Mouse (Mus musculus) brown adipose tissue, adult 24 weeks (tissue): ENCODE data around the gene Tmem44. TPM values are rescaled to one million over a fixed set of nuclear protein-coding genes. Genes with fewer than 3 reads are reported as not detected.

Source experiments
- H3K27ac ChIP-seq: fragments of 200-500 bp; replicated peaks from 2 replicates; pipeline ENCODE4 v1.5.1; 2012; ENCODE audit warnings: low read depth, mild to moderate bottlenecking, low read length
- H3K4me1 ChIP-seq: fragments of 200-500 bp; 2 replicates; pipeline ENCODE4 v1.6.1; 2012; ENCODE audit warnings: low read length, mixed read lengths; ENCODE audit not compliant: control insufficient read depth, insufficient read depth, insufficient read length
- H3K4me3 ChIP-seq: fragments of 200-500 bp; 2 replicates; pipeline ENCODE4 v1.5.1; 2012; ENCODE audit warnings: low read depth, mild to moderate bottlenecking, low read length, moderate library complexity; ENCODE audit not compliant: insufficient read depth
- polyA plus RNA-seq: library from polyadenylated mRNA; stranded (reverse); fragments of >200 nt; gene quantifications from 2 replicates; pipeline ENCODE4 v1.2.4, GENCODE M21; 2012; ENCODE audit not compliant: missing spikeins, insufficient read depth, insufficient read length

Gene Tmem44
- polyA plus RNA-seq, 1 experiment: 1.3 TPM

GRCm38 (mm10) chr16:30516993-30517392, 33.6 kb downstream of the Tmem44 start:
- no peak overlapping the region for H3K4me3 ChIP-seq
- H3K4me1 ChIP-seq: peaks cover 15% of the 10 kb centered on the region
- H3K27ac ChIP-seq: no peak overlapping the region

GRCm38 (mm10) chr16:30515418-30515817, 35.2 kb downstream of the Tmem44 start:
- no peak overlapping the region for H3K27ac ChIP-seq
- H3K4me3 ChIP-seq: no peak overlapping the region
- H3K4me1 ChIP-seq: peaks cover 22% of the 10 kb centered on the region

DNA sequence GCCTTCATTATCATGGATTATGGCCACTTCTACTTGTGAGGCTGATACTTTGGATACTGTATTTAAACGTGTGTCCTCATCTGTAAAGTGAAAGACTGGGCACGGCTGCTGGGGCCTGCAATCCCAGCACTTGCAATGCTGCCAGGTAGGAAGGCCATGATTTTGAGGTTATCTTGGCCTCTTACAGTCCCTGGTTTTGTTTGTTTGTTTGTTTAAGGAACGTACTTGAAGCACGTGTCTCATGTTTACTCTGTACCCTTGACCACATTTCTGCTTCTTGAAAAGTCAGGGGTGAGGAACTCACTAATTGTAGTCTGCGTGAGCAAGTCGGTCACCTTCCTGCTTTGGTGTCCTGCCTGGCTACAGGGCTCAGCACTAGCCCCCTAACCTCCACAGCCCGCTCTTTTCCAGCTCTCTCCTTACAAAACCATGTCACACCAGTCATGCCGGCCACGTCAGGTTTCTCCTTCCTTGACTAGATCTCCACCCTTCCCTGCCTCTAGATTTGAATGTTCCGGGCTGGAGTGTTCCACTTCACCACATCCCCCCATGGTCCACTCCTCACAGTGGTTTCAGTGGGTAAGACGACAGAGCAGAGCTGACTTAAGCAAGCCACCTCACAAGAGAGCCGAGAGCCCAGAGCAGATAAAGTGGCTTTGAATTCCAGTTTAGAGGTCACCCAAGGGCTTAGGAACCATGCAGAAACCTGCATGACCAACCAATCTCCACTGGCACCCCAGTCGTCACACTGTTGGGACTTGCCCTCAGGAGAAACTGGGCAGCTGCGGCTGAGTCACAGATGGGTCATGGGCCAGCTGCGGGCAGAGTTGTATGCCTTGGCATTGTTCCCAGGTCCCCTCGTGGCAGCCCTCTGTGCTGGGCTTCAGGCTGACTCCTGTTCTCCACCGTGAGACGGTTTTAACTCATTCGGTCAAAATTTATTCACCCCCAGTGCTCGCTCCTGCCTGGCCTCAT, 37.3 kb downstream of the Tmem44 start:
- H3K27ac ChIP-seq: peak overlapping the region; percentile 66
- peaks cover 22% of the 10 kb centered on the region for H3K4me1 ChIP-seq
- H3K4me3 ChIP-seq: no peak overlapping the region

DNA sequence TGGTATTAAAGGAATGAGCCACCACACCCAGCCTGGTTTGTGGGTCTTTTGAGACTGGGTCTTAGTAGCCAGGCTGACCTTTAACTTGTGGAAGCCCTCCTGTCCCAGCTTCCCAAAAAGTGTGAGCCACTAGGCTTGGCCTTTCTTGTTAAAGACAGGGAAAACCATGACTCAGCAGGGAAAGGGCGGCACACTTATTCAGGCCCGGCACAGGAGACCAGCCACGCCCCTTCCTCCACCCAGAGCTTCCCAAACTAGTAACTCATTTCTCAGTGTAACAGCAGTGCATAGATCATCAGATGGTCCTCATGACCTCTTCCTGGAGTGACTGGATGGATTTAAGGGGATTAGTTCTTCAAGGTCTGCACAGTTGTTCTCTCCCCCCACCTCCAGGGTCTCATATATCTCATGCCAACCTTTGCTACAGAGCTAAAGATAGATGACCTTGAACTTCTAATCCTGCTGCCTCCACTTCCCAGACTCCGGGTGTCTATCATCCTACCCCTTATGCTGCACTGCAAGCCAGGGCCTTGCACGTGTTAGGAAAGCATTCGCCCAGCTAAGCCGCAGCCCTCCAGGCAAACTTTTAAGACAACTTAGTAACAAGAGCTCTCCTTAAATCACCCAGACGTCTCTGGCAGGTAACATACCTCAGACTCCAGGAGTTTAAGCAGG, 38.1 kb downstream of the Tmem44 start:
- Histone ChIP-seq H3K4me1 (peaks cover 22% of the 10 kb centered on the region), H3K27ac (peak overlapping the region; percentile 68), H3K4me3 (no peak overlapping the region)

- peaks cover 22% of the 10 kb centered on the region for H3K4me1 ChIP-seq
- peak overlapping the region; percentile 85; the same call in 1 of the 2 replicates for H3K4me3 ChIP-seq
Observed at GRCm38 (mm10) chr16:30511563-30512340, 38.9 kb downstream of the Tmem44 start.

GRCm38 (mm10) chr16:30510504-30511451, 39.9 kb downstream of the Tmem44 start:
- peaks cover 22% of the 10 kb centered on the region for H3K4me1 ChIP-seq
- H3K27ac ChIP-seq: peak overlapping the region; percentile 96
- peak overlapping the region; percentile 85 for H3K4me3 ChIP-seq

More at GRCm38 (mm10) chr16:30511563-30512340, 38.9 kb downstream of the Tmem44 start:
- H3K27ac ChIP-seq: peak overlapping the region; percentile 96

GRCm38 (mm10) chr16:30510091-30510490, 40.6 kb downstream of the Tmem44 start:
- H3K4me3 ChIP-seq: peak overlapping the region; percentile 85
- H3K27ac ChIP-seq: peak overlapping the region; percentile 42
- peaks cover 22% of the 10 kb centered on the region for H3K4me1 ChIP-seq

DNA sequence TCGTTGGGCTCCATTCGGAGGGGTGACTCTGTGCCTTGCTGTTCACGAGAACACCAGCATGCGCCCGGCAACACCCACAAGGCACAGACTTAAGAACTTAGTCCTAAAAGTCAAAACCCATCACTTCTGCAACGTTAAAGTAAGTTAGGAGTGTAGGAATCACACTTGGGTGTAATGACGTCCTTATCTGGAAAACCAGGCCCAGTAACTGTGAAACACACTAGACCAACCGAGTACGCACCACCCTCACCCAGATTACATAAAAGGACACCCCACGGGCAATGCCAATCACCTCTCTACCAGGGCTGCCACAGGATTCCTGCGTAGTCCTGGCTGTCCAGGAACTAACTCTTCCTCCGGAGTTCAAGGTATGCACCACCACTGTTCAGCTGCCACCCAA, 41.3 kb downstream of the Tmem44 start:
- no peak overlapping the region for H3K27ac ChIP-seq
- no peak overlapping the region for H3K4me3 ChIP-seq
- peaks cover 22% of the 10 kb centered on the region for H3K4me1 ChIP-seq

DNA sequence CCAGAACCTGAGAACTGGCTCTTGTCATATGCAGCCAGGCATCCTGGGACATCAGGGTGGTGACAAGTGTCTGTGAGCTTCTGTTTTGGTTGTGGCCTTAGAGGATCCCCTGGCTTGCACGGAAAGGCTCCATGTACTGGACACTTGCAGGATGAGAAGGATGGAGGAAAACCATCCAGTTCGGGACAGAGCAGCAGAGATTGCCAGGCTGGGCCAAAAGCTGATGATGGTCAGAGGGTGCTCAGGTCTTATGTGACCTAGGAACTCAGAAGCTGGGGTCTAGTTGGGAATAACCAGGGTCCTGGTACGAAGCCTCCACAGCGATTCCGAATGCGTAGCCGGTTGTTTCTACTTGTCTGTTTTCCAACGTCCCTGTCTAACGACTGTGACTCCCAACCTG, 41.9 kb downstream of the Tmem44 start:
- H3K4me3 ChIP-seq: no peak overlapping the region
- H3K27ac ChIP-seq: no peak overlapping the region
- H3K4me1 ChIP-seq: peaks cover 22% of the 10 kb centered on the region

DNA sequence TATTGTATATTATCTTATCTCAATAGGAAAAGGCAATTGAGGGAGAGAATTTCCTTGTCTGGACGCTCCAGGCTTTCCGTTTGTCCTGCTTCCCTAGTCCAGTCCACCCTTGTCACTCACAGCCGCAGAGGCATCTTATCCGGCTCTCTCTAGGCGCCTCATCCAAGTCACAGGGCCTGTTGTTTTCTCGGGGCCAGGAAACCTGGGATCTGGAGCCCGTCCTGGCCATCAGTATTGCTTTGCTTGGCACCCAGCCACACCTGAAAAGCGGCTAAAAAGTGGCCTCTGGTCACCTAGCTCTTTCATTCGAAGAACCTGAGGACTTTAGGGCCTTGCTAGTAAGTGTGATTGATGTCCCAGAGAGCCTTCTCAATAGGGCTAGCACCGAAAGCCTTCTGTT, 43.5 kb downstream of the Tmem44 start:
- Histone ChIP-seq H3K4me1 (peaks cover 11% of the 10 kb centered on the region), H3K27ac (no peak overlapping the region), H3K4me3 (no peak overlapping the region)

- Histone ChIP-seq H3K4me3 (no peak overlapping the region), H3K4me1 (peaks cover 6% of the 10 kb centered on the region), H3K27ac (no peak overlapping the region)
Observed at GRCm38 (mm10) chr16:30505311-30506031, 45.2 kb downstream of the Tmem44 start.

DNA sequence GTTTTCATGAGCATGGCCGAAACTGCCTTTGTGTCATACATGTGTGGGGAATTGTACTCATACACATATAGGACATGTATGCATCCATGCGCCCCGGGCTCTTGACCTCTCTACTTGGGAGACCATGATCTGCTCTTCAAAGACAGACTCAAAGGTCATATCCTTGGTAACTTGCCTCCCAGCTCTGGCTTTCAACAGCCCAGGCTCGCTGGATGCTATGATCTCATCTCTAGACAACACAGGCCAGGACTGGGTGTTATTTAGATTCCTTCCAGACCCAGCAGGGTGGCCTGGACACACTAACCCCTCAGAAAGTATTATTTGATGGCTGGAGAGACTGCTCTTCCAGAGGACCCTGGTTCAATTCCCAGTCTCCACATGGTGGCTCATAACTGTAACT, 45.8 kb downstream of the Tmem44 start:
- Histone ChIP-seq H3K4me1 (peaks cover 6% of the 10 kb centered on the region), H3K4me3 (no peak overlapping the region), H3K27ac (no peak overlapping the region)

DNA sequence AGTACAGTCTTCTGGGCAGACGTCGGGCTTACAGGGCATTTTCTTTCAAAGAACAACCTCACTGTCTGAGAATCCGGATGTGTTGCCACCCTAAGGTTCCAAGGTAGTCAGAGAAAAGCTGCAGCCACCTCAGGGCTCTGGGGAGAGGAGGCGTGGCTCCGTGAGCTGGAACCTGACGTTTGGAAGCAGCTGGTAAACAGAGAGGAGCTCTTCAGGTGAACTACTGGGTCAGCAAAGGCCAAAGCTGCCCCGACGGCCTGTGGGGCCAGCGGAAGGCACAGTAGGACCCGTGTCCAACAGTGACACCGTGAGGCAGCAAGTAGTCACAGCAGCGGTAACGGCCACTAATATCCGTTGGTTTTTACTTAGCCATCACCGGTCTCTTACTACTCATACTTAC, 46.7 kb downstream of the Tmem44 start:
- H3K27ac ChIP-seq: peak overlapping the region; percentile 80
- peaks cover 13% of the 10 kb centered on the region for H3K4me1 ChIP-seq
- no peak overlapping the region for H3K4me3 ChIP-seq
